Mouse (Mus musculus) intestine, embryonic 14.5 days (tissue): ENCODE results near the gene Mcmbp. TPM values are rescaled to one million over a fixed set of nuclear protein-coding genes. Genes with fewer than 3 reads are reported as not detected.
A peak's percentile ranks its signal among the peaks of the same experiment; 100 is the strongest.
"Not testable (repeated sequence)": the region's sequence is repeated elsewhere in the genome, so short reads cannot be mapped to it uniquely, and the experiment has no call there.

Experiments
- ATAC-seq: fragments of 200-750 bp; cut with Nextera tagmentation; replicated peaks from 2 replicates; pipeline ENCODE4 v1.8.0; 2017; ENCODE audit warnings: low read depth, moderate number of reproducible peaks, moderate TSS enrichment, moderate library complexity; ENCODE audit not compliant: low FRiP score, low TSS enrichment
- DNase-seq: peaks from one replicate; pipeline ENCODE4 v3.0.0-alpha.2; 2018; ENCODE audit warnings: low spot score
- H3K27ac ChIP-seq: fragments of 300-500 bp; sonication (generic); 2 replicates; pipeline ENCODE4 v1.5.1; 2014; ENCODE audit warnings: low read depth, mild to moderate bottlenecking, control low read depth
- H3K27me3 ChIP-seq: fragments of 300-500 bp; sonication (generic); replicated peaks from 2 replicates; pipeline ENCODE4 v1.6.1; 2014; ENCODE audit warnings: low read length, control low read depth; ENCODE audit not compliant: control insufficient read depth, insufficient read depth
- H3K36me3 ChIP-seq: fragments of 300-500 bp; sonication (generic); 2 replicates; pipeline ENCODE4 v1.6.1; 2014; ENCODE audit warnings: low read length, control low read depth; ENCODE audit not compliant: control insufficient read depth, insufficient read depth
- H3K4me1 ChIP-seq: fragments of 300-500 bp; sonication (generic); replicated peaks from 2 replicates; pipeline ENCODE4 v1.6.1; 2014; ENCODE audit warnings: low read length, control low read depth, mixed read lengths; ENCODE audit not compliant: control insufficient read depth, insufficient read depth
- H3K4me2 ChIP-seq: fragments of 300-500 bp; sonication (generic); 2 replicates; pipeline ENCODE4 v1.6.1; 2014; ENCODE audit warnings: low read length
- H3K4me3 ChIP-seq: fragments of 300-500 bp; sonication (generic); 2 replicates; pipeline ENCODE4 v1.5.1; 2014; ENCODE audit warnings: low read depth, low read length, control low read depth, mixed read lengths
- H3K9ac ChIP-seq: fragments of 300-500 bp; sonication (generic); 2 replicates; pipeline ENCODE4 v1.6.1; 2014; ENCODE audit warnings: mild to moderate bottlenecking, low read length
- H3K9me3 ChIP-seq: fragments of 300-500 bp; sonication (generic); 2 replicates; pipeline ENCODE4 v1.6.1; 2016; ENCODE audit warnings: low read length, control low read depth; ENCODE audit not compliant: control insufficient read depth
- WGBS: fragments of 180-500 bp; shearing (Covaris S2); extraction: QIAGEN DNeasy Blood & Tissue Kit; methylation state at CpG from one replicate; pipeline ENCODE4 v1.1.7; 2014; 5-methylcytosine and 5-hydroxymethylcytosine counted together
- polyA plus RNA-seq: library from polyadenylated mRNA; unstranded; fragments of >200 nt; fragmentation: Nextera tagmentation; extraction: Ambion mirVana; gene quantifications from 2 replicates; pipeline ENCODE4 v1.2.1, GENCODE M21; 2014

The Mcmbp gene
- polyA plus RNA-seq, 1 experiment from 2014 or later = 71.6 TPM

DNA sequence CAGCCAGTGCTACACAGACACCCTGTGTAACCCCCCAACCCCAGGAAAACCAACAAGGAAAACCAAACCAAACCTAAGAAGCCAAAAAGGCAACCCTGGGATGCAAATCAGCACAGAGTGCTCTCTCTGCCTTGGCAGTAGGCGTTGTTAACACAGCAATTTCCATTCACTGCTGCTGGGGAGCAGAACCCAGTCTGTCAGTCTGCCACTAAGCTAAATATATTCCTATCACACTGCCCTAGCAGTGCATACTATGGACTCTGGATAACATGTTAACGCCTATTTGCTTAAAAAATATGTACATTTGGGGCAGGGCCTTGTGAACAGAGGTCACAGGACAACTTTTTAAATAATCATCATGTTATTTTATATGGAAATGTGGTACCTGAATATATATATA is 8.7 kb downstream of the Mcmbp start:
- Histone ChIP-seq H3K27ac (no peak overlapping the region), H3K9ac (no peak overlapping the region), H3K9me3 (no peaks in the 10 kb centered on the region), H3K27me3 (no peaks in the 10 kb centered on the region), H3K4me2 (no peak overlapping the region), H3K4me1 (0 out of 2 replicates have a peak, but pooled peaks cover 6% of the 10 kb centered on the region), H3K36me3 (no peaks in the 10 kb centered on the region), H3K4me3 (no peak overlapping the region)
- ATAC-seq (no peak), DNase-seq (no peak)
- WGBS = 69% methylated on average over 2 of the region's 2 CpGs

DNA sequence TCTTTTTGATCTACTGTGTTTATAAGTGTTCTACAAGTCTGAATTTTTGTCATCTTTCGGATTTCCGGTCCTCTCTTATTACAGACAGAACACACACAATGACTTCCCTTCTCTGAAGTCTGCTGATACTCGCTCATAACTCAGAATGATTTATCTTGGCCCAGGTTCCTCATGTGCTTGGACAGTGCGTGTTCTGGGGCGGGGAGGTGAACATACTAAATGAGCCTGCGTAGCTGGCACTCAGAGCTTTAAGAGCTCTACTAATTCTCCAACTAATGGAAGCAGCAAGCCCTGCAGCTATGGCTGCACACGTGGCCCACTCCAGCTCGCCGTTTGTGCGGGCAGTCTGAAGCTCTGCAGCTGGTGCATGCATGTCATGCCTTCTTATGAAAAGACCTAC is 11.6 kb downstream of the Mcmbp start:
- Histone ChIP-seq H3K36me3 (peaks cover 5% of the 10 kb centered on the region; the same call in 1 of the 2 replicates), H3K27ac (no peak overlapping the region), H3K4me3 (no peak overlapping the region), H3K9me3 (no peaks in the 10 kb centered on the region), H3K4me1 (peaks cover 11% of the 10 kb centered on the region; the same call in 1 of the 2 replicates), H3K4me2 (no peak overlapping the region), H3K9ac (no peak overlapping the region), H3K27me3 (no peaks in the 10 kb centered on the region)
- 69% methylated on average over 10 of the region's 10 CpGs for WGBS
- DNase-seq (no peak), ATAC-seq (no peak)

DNA sequence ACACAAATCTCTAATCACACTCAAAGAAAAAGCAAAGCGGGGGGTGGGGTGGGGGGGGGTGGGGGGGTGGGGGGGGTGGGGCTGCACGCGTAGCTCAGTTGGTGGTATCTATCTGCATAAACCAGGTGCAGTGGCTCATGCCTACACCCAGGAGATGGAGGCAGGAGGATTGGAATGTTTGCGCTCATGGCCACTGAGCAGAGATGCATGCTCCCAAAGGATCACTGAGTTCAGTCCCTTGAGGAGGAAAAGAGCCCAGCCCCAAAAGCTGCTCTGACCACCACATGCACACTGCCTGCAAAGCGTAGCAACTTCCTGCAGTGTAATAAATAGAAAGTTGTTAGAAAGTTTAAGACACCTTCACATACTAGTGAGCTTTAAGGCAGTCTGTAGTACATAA is 12.6 kb downstream of the Mcmbp start:
- H3K9me3 ChIP-seq = no peaks in the 10 kb centered on the region
- 68% methylated on average over 5 of the region's 5 CpGs for WGBS
- no peak overlapping the region for H3K27ac ChIP-seq
- DNase-seq (no peak), ATAC-seq (0 out of 2 replicates have a peak, but pooled peaks have one; percentile 29)
- H3K4me1 ChIP-seq = peaks cover 11% of the 10 kb centered on the region; the same call in 1 of the 2 replicates
- H3K4me3 ChIP-seq = no peak overlapping the region
- peaks cover 14% of the 10 kb centered on the region for H3K36me3 ChIP-seq
- H3K4me2 ChIP-seq = no peak overlapping the region
- H3K27me3 ChIP-seq = no peaks in the 10 kb centered on the region
- H3K9ac ChIP-seq = no peak overlapping the region

DNA sequence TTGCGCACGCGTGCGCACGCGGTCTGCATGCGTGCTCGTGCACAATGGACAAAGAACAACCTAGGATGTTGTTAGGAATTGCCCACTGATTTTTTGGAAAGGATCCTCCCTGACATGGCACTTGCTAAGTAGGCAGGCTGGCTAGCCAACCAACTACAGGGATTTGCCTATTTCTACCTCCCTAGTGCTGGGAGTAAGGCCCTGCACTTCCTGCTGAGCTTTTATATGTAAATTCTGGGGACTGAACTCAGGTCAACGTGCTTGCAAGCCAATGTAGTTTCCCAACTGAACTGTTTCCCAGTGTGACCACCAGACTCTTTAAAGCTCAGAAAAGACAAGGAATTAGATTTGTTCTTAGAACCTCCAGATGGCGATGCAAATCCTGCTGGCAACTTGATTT is 13.3 kb downstream of the Mcmbp start:
- Histone ChIP-seq H3K36me3 (peaks cover 21% of the 10 kb centered on the region), H3K9ac (no peak overlapping the region), H3K27me3 (no peaks in the 10 kb centered on the region), H3K4me2 (no peak overlapping the region), H3K9me3 (no peaks in the 10 kb centered on the region), H3K4me3 (no peak overlapping the region), H3K27ac (no peak overlapping the region), H3K4me1 (peaks cover 11% of the 10 kb centered on the region; the same call in 1 of the 2 replicates)
- 72% methylated on average over 10 of the region's 10 CpGs for WGBS
- ATAC-seq (no peak), DNase-seq (no peak)

DNA sequence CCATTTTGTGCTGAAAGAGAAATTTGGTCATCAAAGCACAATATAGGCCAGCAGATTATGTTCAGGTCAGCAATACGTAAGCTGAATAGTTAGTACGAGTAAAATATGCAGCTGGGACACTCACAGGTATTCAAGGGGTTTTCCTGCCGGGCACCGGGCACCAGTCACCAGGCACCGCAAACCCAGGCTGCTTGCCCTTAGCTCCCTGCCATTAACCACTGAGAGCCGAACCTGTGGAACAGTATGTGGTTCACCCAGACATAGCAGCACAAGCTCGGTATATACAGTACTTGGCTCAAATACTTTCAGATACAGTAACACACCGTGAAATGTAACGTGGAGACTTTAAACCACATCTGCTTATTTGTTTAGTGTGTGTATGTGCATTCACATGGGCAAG is 15.1 kb downstream of the Mcmbp start:
- WGBS = 82% methylated on average over 9 of the region's 9 CpGs
- Histone ChIP-seq H3K4me3 (no peak overlapping the region), H3K27ac (no peak overlapping the region), H3K27me3 (no peaks in the 10 kb centered on the region), H3K36me3 (peaks cover 32% of the 10 kb centered on the region), H3K4me1 (peaks cover 11% of the 10 kb centered on the region; the same call in 1 of the 2 replicates), H3K9me3 (no peaks in the 10 kb centered on the region), H3K4me2 (no peak overlapping the region), H3K9ac (no peak overlapping the region)
- 0 out of 2 replicates have a peak, but pooled peaks have one; percentile 33 for ATAC-seq
- no peak for DNase-seq

DNA sequence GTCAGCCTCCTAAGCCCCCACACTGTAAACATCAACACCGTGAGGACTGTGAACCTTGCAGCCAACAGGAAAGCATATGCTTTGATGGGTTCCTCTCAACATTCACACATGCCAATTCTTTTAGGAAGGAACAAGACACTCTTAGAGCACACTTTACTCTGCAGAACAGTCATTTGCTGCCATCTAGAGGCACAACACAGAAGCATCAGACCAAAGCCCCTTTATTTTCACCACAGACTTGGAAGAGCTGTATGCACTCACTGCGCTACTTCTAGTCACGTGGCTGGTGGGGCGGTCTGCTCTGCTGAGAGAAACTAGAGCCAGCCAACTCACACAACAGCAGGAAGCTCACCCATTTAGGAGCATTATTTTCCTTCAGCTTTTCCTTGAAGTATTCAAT is 15.5 kb downstream of the Mcmbp start:
- no peak for DNase-seq
- Histone ChIP-seq H3K4me3 (no peak overlapping the region), H3K36me3 (peaks cover 36% of the 10 kb centered on the region), H3K27ac (no peak overlapping the region), H3K9ac (no peak overlapping the region), H3K4me2 (no peak overlapping the region), H3K4me1 (peaks cover 11% of the 10 kb centered on the region; the same call in 1 of the 2 replicates), H3K27me3 (no peaks in the 10 kb centered on the region), H3K9me3 (no peaks in the 10 kb centered on the region)
- WGBS = 36% methylated on average over 4 of the region's 4 CpGs
- peak; percentile 71; the same call in 1 of the 2 replicates for ATAC-seq

DNA sequence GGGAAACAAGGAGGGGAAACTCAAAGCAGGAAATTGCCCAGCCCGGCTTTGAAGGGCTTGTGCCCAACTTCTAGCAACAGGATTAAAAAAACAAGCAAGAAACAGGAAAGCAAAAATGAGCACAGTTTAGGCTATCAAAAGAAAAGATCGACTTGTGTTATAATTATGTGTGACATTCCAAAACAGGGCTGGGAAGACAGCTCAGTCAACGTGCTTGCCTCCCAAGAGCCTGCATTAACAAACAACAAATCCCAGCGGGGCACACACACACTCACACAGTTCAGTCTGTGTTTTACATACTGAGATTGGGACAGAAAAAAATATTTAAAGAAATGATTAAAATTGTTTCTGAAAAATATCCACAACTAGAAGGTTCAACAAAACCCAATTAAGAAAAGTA is 22.3 kb downstream of the Mcmbp start:
- Histone ChIP-seq H3K36me3 (peaks cover 92% of the 10 kb centered on the region), H3K27me3 (no peaks in the 10 kb centered on the region), H3K9me3 (no peaks in the 10 kb centered on the region), H3K4me2 (no peak overlapping the region), H3K4me3 (no peak overlapping the region), H3K27ac (no peak overlapping the region), H3K9ac (no peak overlapping the region), H3K4me1 (no peaks in the 10 kb centered on the region)
- DNase-seq = no peak
- ATAC-seq = no peak
- WGBS = 73% methylated on average over 4 of the region's 4 CpGs

DNA sequence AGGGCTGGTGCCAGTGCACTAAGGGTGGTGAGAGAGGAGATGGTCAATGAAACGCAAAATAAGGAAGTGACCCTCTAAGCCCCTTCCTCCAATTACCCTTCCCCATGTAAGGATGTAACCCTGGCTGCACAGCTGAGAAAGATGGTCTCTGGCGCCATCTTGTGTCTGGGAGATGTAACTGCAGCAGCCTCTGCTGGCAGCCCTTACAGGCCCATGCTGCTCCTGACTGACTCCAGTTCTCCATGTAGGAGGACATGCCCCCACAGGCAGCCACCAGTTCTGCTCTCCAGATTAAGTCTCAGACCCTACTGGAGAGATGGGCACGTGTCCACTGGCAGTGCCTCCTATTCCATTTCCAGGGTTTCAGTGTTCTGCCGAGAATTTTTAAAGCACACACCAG is 34.6 kb downstream of the Mcmbp start:
- H3K9me3 ChIP-seq = no peaks in the 10 kb centered on the region
- no peak overlapping the region for H3K4me2 ChIP-seq
- 22% methylated on average over 4 of the region's 4 CpGs for WGBS
- H3K9ac ChIP-seq = no peak overlapping the region
- ATAC-seq (peak; percentile 70), DNase-seq (peak; percentile 79)
- no peaks in the 10 kb centered on the region for H3K27me3 ChIP-seq
- H3K27ac ChIP-seq = no peak overlapping the region
- H3K4me1 ChIP-seq = no peaks in the 10 kb centered on the region
- H3K36me3 ChIP-seq = peaks cover 94% of the 10 kb centered on the region
- no peak overlapping the region for H3K4me3 ChIP-seq

DNA sequence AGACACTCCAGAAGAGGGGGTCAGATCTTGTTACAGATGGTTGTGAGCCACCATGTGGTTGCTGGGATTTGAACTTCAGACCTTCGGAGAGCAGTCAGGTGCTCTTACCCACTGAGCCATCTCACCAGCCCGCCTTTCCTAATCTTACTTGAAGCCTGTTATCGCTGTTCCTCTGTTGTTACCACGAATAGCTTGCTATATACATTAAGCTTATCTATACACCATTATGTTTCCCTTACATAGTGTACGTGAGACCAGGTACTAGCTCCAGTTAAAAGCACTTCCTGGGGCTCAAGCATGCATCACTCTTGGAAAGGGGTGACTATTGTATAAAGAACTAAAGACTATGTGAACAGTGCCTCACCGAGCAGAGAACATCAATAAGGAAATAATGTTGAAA is 40.3 kb downstream of the Mcmbp start:
- H3K36me3 ChIP-seq = peaks cover 90% of the 10 kb centered on the region
- 86% methylated on average over 6 of the region's 6 CpGs for WGBS
- H3K27me3 ChIP-seq = not testable (repeated sequence)

More for the DNA sequence above, 40.3 kb downstream of the Mcmbp start:
- not testable (repeated sequence) for H3K4me2 ChIP-seq, H3K27ac ChIP-seq, H3K4me3 ChIP-seq, H3K9ac ChIP-seq, ATAC-seq, DNase-seq, H3K4me1 ChIP-seq, H3K9me3 ChIP-seq
